Mouse (Mus musculus): Measurements from ENCODE around the gene Map2k3.

Map2k3 gene

DNA sequence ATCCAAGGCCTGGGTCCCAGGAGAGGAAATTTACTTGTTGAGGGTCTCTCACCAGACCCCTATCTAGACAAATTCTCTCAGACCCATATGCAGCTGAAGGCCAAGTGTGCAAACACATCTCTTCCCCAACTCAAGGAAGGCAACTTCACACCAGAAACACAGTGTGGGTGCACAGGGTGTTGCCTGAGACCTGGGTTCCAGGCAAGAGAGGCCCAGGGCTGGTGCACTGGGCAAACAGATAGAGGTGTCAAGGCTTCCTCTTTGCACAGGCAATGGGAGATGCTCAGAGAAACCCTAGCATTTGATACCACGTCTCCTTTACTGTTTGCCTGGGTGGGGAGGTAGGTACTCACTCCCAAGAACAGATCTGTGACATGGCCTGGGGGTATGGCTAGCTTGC, 6.9 kb upstream of the Map2k3 start:
- DNase-seq (ENCODE audit: low spot score in 2 of 2): no peak

DNA sequence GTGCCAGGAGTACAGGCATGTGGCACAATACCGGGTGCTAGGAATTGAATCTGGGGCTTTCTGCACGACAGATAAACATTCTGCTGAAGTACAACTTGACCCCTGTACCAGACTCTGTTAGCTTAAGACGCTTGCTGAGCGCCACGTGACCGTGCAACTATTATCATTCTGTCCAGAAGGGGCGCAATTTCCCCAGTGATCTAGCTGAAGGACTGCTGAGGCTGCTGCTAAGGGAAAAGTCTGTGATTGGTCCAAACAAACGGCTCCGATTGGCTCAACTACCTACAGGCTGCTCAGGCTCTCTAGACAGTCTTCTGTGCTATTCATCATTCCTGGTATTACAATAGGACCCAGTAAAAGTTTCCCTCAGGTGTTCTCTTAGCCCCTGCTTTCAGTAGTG, 4.6 kb upstream of the Map2k3 start:
- peak; percentile 59 to 94 for DNase-seq (ENCODE audit: low spot score in 2 of 2)

DNA sequence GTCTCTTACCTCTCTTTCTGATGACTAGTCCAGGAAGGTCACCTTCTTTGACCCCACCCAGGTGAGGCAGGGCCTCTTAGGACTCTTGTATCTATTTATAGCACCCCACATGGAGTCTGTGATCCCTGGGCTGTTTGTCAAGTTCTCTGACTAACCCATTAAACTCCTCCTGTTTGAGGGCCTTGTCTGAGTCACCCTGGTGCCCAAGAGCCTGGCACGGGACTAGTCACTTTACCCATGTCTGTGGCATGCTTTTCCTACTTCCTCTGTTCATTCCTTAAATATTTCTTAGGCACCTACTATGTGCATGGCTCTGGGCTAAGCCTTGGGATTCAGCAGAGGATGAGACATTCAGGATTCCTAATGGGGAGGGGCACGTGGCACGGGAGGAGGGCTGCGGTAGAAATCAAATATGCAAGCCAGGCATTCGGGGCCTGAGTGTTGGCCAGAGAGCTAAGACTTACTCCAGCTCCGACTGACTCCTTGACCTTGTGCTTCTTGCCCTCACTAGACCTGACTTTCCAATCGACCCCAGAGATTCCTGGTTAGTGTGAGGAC, 1.0 kb upstream of the Map2k3 start:
- DNase-seq (ENCODE audit: low spot score in 2 of 2): no peak

DNA sequence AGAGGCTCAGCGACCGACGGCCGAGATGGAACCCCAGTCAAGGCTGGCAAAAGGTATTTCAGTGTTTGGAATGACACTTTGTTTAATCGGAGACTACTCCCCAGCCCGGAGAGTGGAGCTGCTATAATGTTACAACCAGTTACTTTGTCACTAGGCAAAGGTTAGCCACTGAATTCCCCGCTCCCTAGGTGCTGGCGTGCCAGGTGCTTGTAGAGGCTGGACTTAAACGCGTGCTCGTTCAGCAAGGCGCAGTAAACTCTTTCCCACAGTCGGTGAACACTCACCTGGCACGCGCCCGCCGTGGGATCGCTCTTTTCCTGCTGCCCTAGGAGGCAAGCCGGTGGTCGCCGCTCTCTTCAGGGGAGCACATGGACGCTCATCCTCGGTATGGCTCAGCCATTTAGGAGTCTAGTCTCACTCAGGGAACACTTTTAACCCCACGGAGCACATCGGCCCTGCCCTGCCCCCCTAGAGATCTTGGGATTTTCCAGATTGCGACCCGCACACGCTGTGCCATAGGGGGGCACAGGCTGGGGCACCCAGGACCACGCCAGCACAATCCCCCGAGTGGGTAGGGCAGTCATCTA, 458 bp upstream of the Map2k3 start:
- peak in 1 of 2 experiments; percentile 15 for DNase-seq (ENCODE audit: low spot score in 2 of 2)

DNA sequence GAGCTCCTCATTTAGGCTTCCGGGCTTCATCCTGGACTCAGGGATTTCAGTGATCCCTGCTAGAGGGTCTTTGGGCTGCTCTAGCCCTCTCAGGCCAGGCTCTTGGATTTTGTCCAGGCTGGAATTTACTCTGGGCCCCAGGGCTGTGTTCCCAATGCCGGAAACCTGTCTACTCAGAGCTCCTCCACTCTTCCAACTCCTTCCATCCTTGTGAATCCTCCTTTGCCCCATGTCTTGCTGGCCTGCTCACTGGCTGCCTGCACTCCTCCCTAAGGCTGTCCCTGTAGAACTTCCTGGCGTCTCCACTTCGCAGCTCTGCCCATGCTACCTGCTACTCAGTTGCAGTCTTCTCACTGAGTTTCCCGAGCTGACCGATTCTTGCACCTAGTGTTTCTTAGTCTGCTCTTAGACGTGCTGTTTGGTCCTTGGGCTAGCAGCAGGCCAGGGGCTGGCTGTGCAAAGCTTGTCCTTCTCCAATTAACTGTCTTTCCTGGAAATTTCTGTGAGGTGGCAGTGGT, 729 bp downstream of the Map2k3 start:
- peak in 1 of 2 experiments; percentile 14 for DNase-seq (ENCODE audit: low spot score in 2 of 2)

DNA sequence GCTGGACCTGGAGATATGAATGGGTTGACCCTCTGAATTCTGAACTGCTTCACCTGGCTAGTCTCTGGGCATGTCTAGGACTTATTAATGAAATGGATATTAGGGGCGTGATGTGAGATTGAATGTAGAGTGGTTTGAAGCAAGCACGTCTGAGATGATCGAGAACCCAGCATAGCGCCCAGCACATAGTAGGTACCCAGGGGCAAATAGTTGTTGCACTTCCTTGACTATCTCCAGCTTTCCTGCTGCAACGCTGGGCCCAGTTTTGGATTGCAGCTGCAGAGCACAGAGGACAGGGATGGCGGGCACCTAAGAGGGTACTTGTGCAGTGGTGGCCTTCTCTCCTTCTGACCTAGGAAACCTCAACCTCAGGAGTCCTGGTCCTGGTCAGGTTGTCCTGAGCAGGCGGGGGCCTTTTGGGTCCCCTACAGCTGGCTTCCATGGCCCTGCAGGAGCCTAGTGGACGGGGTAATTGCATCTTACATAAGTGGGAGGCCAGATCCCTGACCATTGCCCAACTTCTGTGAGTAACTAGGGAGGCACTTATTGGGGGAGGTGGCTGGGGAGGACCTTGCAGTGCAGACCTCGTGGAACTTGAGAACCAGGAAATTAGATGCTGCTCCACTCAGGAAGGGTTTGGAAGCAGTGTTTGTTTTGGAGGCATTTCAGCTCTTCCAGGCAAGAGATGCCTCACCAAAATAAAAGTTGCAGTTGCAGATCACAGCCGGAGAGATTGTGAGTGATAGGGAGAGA, 1.5 kb downstream of the Map2k3 start:
- no peak for DNase-seq (ENCODE audit: low spot score in 2 of 2)

DNA sequence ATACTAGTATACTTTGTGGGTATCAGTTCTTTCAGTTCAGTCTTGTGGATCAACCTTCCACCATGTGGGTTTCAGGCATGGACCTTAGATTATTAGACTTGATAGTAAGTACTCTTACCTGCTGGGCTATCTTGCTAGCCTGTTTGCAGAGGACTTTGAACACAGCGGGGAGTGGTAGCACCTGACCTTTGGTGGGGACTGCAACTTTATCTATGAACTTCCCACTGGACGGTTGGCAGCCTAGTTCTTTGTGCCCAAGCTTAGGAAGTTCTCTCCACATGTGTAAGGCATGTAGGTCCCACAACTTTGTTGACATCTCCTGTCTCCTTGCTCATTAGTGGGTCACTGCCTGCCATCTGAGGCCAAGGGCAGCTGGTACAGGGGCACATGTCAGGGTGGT, 3.0 kb downstream of the Map2k3 start:
- no peak for DNase-seq (ENCODE audit: low spot score in 2 of 2)

DNA sequence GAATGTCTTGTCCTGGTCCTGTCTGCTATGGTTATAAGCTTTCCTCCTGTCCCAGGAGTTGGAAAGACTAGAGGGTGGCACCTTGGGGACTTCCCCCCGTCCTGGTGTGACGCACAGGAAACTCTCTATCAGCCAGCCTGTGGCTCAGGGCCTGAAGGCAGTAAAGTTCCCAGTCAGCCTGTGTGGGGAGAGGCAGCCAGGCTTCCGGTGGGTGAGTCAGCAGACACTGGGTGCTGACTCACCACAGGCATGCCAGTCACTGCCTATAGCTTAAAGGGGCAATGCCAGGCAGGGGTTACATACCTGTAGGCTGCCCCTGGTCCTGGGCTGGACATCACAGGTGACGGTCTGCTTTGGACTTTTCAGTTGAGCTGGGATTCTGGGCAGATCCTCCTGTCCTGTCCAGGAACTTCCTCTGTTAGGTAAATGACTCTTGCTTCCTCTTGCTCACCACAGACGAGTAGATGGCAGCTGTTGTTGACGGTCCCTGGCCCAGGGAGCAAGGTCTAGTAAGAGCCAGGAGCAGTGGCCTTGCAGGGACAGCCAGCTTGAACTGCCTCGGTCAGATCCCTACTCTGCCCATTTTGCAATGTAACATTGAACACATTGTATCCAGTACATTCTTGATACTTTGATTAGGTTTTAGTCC, 3.6 kb downstream of the Map2k3 start:
- peak in 1 of 2 experiments; percentile 62 for DNase-seq (ENCODE audit: low spot score in 2 of 2)

DNA sequence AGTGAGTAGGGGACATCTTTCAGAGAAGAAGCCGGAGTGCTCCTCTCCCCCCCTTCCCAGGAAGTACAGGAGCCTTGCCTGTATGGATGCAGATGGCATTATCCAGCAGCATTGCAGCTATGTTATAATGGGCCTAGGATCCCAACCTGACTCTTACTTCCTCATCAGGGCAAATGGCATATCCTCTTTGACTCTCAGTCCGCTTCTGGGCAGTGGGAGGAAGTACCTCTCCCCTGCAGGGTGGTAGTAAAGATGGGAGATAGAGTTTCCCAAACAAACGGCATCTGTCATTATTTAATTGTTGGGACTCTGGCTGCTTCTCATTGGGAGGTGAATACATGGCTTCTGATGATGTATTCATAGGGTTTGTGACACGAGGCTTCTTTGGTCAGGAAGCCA, 4.1 kb downstream of the Map2k3 start:
- DNase-seq (ENCODE audit: low spot score in 2 of 2): no peak

DNA sequence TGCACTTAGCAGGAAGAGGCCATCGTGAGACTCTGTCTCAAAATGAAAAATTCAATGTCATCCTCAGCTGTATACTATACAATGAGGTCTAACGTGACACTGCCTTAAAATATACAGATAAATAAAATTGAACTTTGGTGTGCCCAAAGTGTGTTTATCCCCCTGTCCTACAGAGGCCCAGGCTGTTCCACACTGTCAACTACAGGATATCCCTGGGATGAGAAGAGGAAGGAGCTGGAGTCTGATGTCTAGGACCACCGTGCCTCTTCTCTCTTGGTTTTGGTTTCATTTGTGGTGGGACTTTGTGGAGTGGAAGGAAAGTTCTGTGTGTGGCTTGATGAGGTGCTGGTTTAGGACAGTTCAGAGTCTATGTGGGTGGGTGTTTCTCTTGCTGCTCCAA, 5.8 kb downstream of the Map2k3 start:
- DNase-seq (ENCODE audit: low spot score in 2 of 2): no peak

DNA sequence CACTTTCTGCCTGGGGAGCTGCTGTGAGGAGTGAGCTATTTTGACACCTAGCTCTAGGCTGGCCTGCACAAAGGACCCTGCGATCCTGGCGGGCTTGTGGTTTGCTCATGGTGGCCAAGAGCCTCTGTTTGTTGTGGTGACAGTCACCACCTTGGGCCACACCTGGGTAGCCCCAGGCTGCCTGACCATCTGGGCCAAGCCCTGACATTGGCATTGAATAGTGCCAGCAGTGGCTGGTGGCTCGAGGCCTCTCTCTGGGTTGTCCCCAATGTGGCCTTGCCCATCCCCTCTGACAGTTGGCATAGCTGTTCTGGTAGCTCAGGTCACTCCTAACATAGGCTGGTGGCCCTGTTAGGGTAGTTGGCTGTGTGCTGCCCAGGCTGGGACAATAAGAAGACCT, 7.7 kb downstream of the Map2k3 start:
- DNase-seq (ENCODE audit: low spot score in 2 of 2): no peak

DNA sequence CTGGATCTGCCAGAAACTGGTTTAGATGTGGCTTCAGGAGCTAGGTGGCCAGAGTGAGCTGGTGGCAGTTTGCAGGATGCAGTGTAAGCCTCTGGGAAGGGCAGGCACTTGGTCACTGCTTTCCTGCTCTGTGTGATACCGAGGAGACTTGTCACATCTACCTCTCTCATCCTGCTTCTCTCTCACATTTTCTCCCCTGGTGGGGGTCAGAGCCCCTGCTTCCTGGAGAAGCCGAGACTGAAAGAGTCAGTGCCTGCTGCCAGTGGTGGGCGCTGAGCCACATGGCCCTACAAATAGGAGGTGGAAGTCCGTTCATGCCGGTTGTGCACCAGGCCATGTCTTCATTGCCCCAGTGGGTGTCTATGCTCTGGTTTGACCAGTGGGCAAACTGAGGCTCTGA, 8.7 kb downstream of the Map2k3 start:
- DNase-seq (ENCODE audit: low spot score in 2 of 2): no peak

DNA sequence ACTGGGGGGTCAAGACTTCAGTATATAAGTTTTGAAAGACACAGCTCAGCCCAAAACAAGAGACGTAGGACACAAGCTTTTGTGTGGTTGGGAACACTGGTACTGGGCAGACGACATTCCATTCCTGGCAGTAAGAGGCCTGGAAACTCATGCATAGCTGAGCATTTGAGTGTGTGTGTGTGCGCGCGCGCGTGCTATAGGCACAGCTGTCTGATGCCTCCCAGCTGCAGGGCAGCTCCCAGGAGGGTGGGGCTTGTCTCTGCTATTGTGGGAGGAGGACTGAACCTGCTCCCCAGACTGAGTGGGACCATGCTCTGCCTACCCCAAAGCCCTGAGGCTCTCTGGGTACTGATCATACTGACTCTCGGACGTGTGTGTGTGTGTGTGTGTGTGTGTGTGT, 9.5 kb downstream of the Map2k3 start:
- no peak for DNase-seq (ENCODE audit: low spot score in 2 of 2)

DNA sequence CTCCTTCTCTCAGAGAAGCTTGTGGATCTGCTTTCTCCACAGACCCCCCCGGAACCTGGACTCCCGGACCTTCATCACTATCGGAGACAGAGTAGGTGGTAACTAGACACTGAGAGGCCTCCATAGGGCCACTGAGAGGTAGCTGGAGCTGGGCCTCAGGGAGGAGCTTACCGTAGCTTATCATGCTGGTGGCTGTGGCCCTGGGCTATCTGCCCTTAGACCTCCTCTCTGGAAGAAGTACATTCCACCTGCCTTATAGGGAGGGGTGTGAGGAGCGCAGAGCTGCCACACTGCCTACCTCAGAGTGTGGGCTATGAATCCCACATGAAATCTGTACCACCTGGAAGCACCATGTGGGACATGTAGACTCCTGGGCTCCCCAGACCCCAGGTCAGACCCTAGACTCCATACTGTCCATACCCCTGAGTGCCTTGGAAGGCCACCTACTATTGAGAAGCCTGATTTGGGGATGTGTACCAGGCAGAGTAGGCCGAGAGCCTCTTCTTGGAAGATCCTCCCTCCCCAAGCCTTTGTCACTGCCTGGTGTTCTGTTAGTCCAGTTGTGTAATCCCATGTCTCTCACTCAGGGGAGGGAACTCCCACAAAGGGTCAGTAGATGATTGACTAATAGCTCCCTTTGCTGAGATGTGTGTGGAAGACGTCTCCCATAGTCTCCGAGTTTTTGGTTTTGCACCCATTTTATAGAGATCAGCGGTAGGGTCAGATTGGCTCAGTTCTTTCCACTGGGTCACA, 10.6 kb downstream of the Map2k3 start:
- DNase-seq (ENCODE audit: low spot score in 2 of 2): no peak

DNA sequence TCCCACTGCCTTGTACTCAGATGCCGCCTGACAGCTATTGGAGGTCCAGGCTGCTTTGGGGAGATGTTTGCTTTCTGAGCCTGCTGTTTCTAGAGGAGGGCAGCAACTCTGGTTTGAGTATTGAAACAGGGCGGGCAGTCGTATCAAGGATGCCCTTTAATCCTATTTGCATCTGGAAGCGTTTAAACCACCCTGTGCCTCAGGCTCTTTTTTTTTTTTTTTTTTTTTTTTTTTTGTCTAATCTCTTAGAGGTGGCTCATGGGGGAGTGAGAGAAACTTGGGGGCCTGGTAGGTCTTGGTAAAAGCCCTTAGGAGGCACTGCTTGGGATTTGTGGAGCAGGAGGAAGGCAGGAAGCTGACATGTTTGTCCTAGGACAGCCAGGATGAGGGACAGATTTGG, 13.2 kb downstream of the Map2k3 start:
- DNase-seq (ENCODE audit: low spot score in 2 of 2): no peak

DNA sequence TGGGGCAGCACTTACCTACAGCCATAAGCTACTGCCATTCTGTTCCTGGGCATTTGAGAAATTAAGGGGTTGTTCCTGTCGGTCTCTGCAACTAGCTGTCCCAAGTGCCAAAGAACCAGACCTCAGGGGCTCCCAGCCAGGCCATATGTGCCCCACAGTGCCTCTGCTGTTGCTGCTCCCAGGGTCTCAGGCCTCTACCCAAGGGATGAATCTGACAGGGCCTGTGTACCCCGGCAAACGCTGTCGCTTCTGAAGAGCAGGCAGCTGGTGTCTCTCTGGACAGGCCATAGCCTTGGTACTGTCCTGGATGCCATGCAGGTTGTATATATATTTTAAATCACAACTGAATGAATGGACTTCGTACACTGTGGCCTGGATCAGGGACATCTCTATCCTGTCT, 20.1 kb downstream of the Map2k3 start:
- no peak for DNase-seq (ENCODE audit: low spot score in 2 of 2)

DNA sequence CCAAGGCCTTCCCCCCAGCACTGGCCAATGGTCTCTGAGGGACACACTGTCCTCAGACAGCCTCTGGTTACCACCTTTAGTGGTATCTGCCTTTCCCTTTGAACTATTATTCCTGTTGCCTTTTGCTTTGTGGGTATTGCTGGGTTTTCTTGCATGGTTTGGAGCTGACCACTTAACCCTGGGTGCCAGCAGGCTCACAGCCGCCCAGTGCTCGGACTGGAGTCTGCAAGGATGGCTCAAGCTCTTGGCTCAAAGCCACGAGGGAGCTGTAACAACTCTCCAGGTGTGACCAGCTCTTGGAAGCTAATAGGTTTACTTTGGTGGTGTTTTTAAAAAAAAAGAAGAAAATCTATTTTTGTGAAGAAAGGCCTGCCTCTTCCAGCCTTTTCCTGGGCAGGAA, 20.5 kb downstream of the Map2k3 start:
- DNase-seq (ENCODE audit: low spot score in 2 of 2): no peak

DNA sequence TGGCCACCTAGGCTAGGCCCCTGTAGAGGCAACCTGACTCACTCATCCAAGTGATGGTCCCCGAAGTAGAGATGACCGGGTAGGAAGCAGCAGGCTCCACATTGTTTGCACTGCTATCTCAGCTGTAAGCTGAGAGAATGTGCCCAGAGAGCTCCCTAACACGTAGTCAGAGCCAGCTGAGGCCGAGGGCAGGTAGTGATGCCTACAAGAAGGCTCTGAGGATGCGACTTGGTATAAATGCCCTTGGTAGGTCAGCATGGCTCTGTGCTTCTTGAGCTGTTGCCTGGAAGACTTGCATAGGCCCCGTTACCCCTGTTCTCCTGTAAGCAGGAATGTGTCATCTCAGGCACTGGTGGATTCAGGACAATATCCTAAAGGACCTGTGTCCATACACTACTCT, 21.2 kb downstream of the Map2k3 start:
- DNase-seq (ENCODE audit: low spot score in 2 of 2): no peak

DNA sequence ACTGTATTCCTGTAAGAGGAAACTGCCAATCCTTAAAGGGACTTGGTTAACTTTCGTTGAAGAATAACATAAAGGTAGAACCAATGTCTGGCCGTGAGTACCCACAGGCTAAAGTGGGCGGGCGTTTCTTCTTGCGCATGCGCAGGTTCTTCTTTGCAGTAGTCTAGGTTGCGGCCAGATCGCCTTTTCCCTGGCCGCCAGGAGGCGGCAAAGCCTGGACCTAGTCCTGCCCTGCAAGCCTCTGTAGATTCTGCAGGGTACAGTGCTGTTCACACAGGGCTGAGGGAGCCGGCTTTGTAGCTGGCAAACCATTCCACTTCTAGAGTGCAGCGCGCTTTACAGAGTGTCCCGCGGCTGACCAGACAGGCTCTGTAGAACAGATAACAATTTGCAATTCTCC, 22.0 kb downstream of the Map2k3 start:
- peak; percentile 66 to 90 for DNase-seq (ENCODE audit: low spot score in 2 of 2)

DNA sequence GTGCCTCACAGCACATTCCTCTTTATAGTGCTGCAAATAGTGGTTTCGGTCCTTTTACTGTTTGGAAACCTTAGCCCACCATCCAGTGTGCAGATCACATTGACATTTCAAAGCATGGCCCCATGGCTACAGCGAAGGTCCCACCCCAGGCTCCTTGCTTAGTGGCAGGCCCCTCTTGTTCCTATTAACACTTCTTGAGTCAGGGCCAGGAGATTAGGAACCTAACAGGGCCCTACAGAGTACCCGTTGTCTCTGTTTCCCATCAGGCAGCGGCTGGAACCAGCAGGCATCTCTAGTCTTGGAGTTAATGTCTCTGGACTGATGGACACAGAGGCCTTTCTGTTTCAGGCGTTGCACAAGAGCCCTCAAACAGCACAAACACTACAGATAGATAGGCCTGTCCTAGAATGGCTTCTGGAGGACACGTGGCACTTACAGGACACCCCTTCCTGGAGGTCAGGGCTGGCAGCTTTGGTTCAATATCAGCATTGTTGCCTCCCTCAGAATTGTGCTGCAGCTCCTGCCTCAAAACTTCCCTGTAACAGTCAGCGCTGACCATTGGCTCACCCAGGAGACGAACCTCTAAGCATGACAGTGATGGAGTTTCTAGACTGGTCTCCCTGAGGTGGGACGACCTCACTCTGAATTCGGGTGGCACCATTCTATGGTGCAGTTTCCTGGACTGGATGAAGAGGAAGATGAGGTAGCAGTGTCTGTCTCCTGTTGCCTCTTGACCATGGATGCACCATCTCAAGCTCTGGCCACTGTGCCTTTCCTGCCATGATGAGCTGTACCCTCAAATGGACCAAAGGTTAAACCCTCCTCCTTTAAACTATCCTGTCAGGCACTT, 22.6 kb downstream of the Map2k3 start:
- DNase-seq (ENCODE audit: low spot score in 2 of 2): no peak
